Mouse (Mus musculus): ENCODE measurements around the gene Ndnf.

DNA sequence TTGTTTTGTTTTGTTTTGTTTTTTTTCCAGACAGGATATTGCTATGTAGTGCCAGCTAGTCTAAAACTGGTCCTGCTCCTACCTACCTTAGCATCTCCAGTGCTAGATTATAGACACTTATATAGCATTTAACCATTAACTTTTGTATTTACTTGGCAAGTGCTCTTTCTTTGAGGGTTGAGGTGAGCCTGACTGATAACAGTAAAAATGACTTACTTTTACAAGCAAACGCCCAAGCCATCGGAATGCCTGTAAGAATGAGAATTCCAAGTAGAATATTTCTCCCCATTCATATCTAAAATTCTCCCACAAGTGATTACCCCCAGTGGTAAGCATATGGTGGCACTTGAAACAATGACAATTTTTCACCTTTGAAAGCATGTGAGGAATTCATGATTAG is 40.8 kb upstream of the Ndnf start:
- TF ChIP-seq CTCF (IDR thresholded peaks at IDR 0.05; ENCODE audit: extremely low read depth, insufficient read depth, low read length) (no peak), POLR2A (IDR thresholded peaks at IDR 0.05; ENCODE audit: extremely low read depth, insufficient read depth, low read length) (no peak)
